Comparison of ENCODE assay signal across 8 mouse cellular contexts in the genomic region with DNA sequence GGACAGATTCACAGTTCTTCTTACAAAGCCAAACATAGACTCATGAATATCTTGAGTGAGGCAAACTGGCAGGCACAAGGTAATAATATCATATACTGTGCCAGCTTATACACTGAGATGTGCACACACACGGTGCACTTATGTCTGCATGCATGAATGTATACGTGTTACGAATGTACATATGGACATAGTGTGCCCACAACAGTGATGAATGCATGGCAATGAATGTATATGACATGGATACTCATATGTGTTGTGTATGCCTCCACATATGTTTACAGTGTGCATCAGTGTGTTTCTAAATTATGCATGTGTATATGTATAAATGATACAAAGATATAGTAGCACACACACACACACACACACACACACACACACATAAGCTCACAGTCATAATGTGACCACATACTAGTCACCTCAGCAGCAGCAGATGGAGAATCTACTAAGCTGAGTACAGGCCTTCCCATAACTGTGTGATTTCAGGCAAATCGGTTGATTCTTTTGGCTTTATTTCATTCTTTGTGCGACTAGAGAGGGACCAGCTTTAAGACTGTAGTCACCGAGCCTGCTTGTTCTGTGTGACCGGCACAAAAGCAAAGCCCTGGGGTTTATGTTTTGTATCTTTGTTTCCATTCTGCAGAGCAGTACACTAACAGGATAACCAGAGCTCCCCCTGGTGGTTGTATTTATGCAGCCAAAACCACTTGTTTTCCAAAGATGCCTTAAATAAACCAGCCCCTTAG.
A peak's percentile ranks its signal among the peaks of the same experiment; 100 is the strongest.
DNase-seq lines count a peak whose midpoint lies in the region; TF ChIP-seq lines count a peak whose summit lies in the region.

No protein-coding gene starts in this region.

- no peak overlapping the region for H3K4me3 ChIP-seq in spleen, adult 2 months (ENCODE audit: extremely low read depth, insufficient read depth, insufficient read length)
- no peak overlapping the region for H3K4me3 ChIP-seq in left cerebral cortex, adult 2 months
- no peak overlapping the region for H3K4me3 ChIP-seq in small intestine, adult 2 months (ENCODE audit: low read depth, low read length)

- WGBS in spleen, adult 2 months: 49% methylated on average over 7 of the region's 7 CpGs
- WGBS in small intestine, adult 2 months: 49% methylated on average over 7 of the region's 7 CpGs

- no peak overlapping the region for H3K27ac ChIP-seq in spleen, adult 2 months (ENCODE audit: insufficient read depth, low read length)
- no peak overlapping the region for H3K27ac ChIP-seq in left cerebral cortex, adult 2 months
- no peak overlapping the region for H3K27ac ChIP-seq in small intestine, adult 2 months (ENCODE audit: insufficient read depth, low read depth, low read length)

- peak in 1 of 2 experiments; percentile 4 for DNase-seq in spleen, adult 2 months (ENCODE audit: low read depth in 1 of 2, low spot score in 2 of 2)
- no peak for DNase-seq in spleen, adult 12 weeks (ENCODE audit: low spot score)
- peak; percentile 56 to 74 for DNase-seq in cerebellum, postnatal 4 days (ENCODE audit: low spot score in 2 of 2)
- peak; percentile 10 for DNase-seq in gastrocnemius, postnatal 25 days
- DNase-seq in induced T-regulatory cell, adult 2 months (ENCODE audit: low read depth): peak; percentile 63
- DNase-seq in left cerebral cortex, adult 2 months (ENCODE audit: extremely low spot score in 1 of 2, low spot score in 2 of 2): peak; percentile 59 to 60
- peak; percentile 86 for DNase-seq in mesoderm, embryonic 11.5 days (ENCODE audit: low read depth, low spot score)

- H3K27me3 ChIP-seq in spleen, adult 2 months (ENCODE audit: control insufficient read depth, insufficient read depth, low read length): no peaks in the 10 kb centered on the region
- no peaks in the 10 kb centered on the region for H3K27me3 ChIP-seq in small intestine, adult 2 months (ENCODE audit: control insufficient read depth, insufficient read depth, low read length)

- no peaks in the 10 kb centered on the region for H3K4me1 ChIP-seq in spleen, adult 2 months (ENCODE audit: control insufficient read depth, insufficient read depth, insufficient read length)
- no peaks in the 10 kb centered on the region for H3K4me1 ChIP-seq in small intestine, adult 2 months (ENCODE audit: control insufficient read depth, insufficient read depth, insufficient read length, low read length)

- H3K36me3 ChIP-seq in spleen, adult 2 months (ENCODE audit: control insufficient read depth, insufficient read depth, low read length): no peaks in the 10 kb centered on the region
- H3K36me3 ChIP-seq in small intestine, adult 2 months (ENCODE audit: control insufficient read depth, insufficient read depth, low read length): peaks cover 7% of the 10 kb centered on the region

- 0 out of 2 replicates have a peak, but pooled peaks have one; percentile 10 for TF ChIP-seq CTCF in spleen, adult 2 months (IDR thresholded peaks at IDR 0.05; ENCODE audit: extremely low read depth, insufficient read depth, insufficient read length, insufficient replicate concordance)
- peak; percentile 85 for TF ChIP-seq CTCF in left cerebral cortex, adult 2 months (IDR thresholded peaks at IDR 0.05)
- TF ChIP-seq CTCF in small intestine, adult 2 months (IDR thresholded peaks at IDR 0.05; ENCODE audit: extremely low read depth, insufficient read length, insufficient replicate concordance, low read depth, low read length): peak; percentile 57; the same call in 1 of the 2 replicates

- intact Hi-C loops in left cerebral cortex, adult 2 months (cut with DNase I): loop anchor here (1.0 to 5.0 kb wide), 2 partner anchors 266 to 469 kb away; no protein-coding TSS in a partner anchor

- TF ChIP-seq POLR2A in spleen, adult 2 months (IDR thresholded peaks at IDR 0.05; ENCODE audit: low read depth, low read length): no peak
- no peak for TF ChIP-seq POLR2A in small intestine, adult 2 months (IDR thresholded peaks at IDR 0.05; ENCODE audit: low read depth, low read length)

Comparison
In these comparisons a context has a peak if more than half of its experiments do, and no peak if none do; other contexts are left out.
1. CTCF ChIP-seq: peak in every context shown above with its lines; median percentile 85 in left cerebral cortex, adult 2 months; 57 in small intestine, adult 2 months; 10 in spleen, adult 2 months.